Mouse (Mus musculus): ENCODE measurements around the gene Aym1.
"Not testable (repeated sequence)": the region's sequence is repeated elsewhere in the genome, so short reads cannot be mapped to it uniquely, and the experiment has no call there.

Gene Aym1

GRCm38 (mm10) chr5:113357186-113357585 is at the start of gene Aym1:
TSS of gene Aym1 (plus strand) at chr5:113357294.
- DNase-seq (ENCODE audit: low spot score in 2 of 2) = no peak

GRCm38 (mm10) chr5:113309491-113310376 is 47.4 kb upstream of the Aym1 start:
- no peak for DNase-seq (ENCODE audit: low spot score in 2 of 2)

- peak; percentile 53 to 73 for DNase-seq (ENCODE audit: low spot score in 2 of 2)
These were observed 46.6 kb upstream of the Aym1 start, which contains the start of gene Sgsm1 for GRCm38 (mm10) chr5:113310377-113311003. TSS of gene Sgsm1 (minus strand) at chr5:113310786.

- DNase-seq (ENCODE audit: low spot score in 2 of 2) = peak; percentile 77 to 85
These were observed 43.1 kb upstream of the Aym1 start for GRCm38 (mm10) chr5:113313998-113314397.

DNA sequence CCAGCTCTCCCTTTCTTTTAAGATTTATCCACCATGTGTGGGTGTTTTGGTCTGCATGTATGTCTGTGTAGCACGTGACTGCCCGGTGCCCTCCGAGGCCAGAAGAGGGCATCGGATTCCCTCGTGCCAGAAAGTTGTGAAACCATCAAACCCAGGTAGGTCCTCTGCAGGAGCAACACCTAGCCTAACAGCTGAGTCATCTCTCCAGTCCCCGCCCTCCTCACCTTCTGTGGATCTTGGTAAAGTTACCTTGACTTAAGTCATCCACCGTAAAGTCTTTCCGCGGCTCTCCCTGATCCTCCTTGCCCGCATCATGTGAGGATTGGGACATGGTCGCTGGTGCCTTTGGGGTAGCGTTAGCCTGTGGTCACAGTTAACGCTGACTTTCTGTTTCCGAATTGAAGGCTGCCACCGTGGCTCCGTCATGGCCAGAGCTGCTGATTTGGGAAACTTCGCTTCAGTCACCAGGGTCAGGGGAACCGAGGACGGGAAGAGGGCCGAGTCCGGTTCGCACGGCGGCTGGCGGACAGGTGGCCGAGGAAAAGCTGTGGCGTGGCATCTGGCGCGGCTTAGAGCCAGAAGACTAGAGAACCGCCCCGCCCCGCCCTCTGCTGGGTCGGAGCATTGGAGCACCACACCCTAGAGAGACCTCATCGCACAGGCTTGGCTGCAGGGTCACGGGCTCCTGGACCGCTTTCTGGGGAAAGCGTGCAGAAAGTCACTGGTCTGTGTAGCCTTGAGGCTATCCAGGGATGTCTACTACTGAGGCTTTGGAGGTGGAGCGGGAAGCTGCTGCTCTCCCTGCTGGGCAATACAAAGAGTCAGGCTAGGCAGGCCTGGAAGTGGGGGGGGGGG is 33.1 kb upstream of the Aym1 start:
- no peak for DNase-seq (ENCODE audit: low spot score in 2 of 2)

DNA sequence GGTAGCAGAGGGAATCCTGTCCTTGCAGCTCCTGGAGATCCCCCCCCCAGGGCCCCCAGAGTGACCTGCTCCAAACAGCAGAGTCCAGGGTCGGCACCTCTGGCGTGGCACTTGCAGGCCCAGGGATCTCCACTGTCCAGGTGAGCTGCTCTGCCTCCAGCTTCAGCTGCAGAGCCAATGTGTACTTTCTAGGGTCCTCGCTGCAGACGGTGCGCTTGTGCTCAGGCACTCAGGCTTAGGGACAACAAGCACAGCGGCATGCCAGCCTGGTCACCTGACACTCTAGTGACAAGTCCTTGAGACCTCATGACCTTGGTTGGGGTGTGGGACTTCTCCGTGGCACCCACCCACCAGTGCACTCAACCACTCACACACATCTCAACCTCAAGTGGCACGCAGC is 27.6 kb upstream of the Aym1 start:
- DNase-seq (ENCODE audit: low spot score in 2 of 2) = no peak

DNA sequence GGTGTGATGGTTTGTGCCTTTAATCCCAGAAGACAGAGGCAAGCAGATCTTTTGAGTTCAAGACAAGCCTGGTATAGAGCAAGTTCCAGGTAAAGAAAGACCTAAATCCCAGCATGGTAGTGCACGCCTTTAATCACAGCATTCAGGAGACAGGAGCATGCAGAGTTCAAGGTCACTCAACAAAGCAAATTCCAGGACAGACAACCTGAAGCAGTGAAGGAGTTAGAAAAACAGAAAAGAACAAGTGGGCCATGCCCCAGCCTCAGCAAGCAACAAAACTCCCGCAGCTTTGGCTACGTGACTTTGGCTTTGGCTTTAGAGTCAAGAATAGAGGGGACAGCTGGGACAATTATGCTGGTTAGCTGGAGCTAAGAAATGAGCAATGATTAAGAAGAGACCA is 26.9 kb upstream of the Aym1 start:
- no peak for DNase-seq (ENCODE audit: low spot score in 2 of 2)

GRCm38 (mm10) chr5:113332239-113332638 is 24.9 kb upstream of the Aym1 start:
- no peak for DNase-seq (ENCODE audit: low spot score in 2 of 2)

GRCm38 (mm10) chr5:113332899-113333298 is 24.2 kb upstream of the Aym1 start:
- DNase-seq (ENCODE audit: low spot score in 2 of 2) = no peak

- no peak for DNase-seq (ENCODE audit: low spot score in 2 of 2)
These were observed 22.2 kb upstream of the Aym1 start for GRCm38 (mm10) chr5:113334621-113335530.

DNA sequence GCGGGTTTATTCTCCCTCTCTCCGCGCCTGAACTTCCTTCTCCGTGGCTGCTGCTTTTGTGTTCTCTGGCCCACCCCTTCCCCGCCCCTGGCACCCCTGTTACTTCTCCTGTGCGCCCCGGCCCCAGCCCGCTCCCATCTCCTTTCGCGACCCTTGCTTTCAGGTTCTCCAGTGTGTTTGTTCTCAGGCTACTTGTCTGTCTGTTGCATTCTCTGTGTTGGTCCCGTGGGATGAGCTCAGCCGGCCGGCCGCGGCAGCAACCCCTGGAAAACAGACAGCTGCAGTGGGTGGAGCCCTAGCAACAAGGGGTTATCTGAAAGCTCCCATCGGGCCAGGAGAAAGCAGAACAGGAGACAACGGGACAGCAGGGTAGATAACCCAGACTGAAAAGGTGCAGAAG is 21.4 kb upstream of the Aym1 start:
- no peak for DNase-seq (ENCODE audit: low spot score in 2 of 2)

DNA sequence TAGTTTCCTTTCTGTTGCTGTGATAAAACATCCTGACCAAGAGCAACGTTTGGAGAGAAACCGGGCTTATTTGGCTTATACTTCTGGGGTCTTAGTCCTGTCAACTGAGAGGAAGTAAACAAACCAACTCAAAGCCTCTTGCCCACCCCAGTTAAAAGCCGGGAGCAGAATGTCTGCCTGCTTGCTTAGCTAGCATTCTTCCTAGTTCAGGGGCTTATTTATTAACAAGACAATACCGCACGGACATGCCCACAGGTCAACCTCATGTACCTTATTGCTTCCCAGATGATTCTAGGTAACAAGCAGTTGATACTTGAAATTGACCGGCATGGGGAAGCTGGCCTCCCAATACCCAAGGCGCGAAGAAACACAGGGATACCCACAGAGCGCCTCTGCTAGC is 20.8 kb upstream of the Aym1 start:
- DNase-seq (ENCODE audit: low spot score in 2 of 2) = no peak

DNA sequence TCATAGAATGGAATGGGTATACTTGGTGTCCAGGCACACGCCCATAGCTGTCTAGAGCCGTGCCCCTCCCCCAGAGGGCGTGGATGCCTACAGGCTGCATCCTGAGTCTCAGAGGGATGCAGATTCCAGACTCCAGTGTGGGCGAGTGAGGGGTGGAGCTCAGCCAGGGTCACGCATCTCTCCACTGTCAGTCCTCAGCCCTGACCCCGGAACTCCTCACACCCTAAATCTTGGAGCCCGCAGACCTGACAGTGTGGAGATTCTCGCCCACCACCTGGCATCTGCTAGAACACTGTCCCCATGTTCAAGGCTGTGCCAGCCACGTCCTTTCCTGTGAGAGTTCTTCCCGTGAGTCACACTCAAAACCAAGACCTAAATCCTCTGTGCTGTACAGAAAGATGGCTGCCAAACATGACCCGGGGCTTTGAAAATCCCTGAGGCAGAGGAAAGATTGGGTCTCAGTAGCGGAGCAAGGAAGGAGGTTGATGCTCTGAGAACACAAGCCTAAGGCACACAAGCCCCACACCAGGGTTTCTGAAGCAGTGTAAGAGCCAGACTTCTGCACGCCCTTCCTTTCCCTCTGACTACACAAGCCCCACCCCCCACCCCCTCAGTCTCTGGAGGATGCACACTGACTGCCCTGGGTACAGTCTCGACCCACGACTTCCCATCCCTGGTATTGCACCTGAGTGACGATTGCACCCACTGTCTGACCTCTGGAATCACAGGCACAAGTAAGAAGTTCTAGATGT is 12.3 kb upstream of the Aym1 start:
- peak in 1 of 2 experiments; percentile 17 for DNase-seq (ENCODE audit: low spot score in 2 of 2)

DNA sequence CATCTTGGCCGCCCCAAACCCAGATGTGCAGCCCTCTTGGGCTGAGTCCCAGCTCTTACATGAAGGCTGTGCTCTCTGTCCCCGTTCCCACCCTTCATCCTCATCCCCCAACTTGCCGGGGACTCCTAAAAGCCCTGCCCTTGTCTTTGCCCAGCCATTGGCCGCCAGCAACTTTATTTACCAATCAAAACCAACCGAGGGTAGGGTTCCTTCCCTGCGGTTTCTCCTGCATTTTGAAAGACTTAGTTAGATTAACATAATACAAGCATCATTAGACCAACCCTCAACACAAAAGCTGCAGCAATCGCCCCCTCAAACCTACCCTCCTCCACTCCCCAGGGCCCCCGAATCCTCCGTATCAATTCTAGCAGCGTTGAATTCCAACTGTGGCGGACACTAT is 11.3 kb upstream of the Aym1 start:
- DNase-seq (ENCODE audit: low spot score in 2 of 2) = no peak

- not testable (repeated sequence) for DNase-seq (ENCODE audit: low spot score in 2 of 2)
These were observed 10.4 kb upstream of the Aym1 start for GRCm38 (mm10) chr5:113346651-113347050.

DNA sequence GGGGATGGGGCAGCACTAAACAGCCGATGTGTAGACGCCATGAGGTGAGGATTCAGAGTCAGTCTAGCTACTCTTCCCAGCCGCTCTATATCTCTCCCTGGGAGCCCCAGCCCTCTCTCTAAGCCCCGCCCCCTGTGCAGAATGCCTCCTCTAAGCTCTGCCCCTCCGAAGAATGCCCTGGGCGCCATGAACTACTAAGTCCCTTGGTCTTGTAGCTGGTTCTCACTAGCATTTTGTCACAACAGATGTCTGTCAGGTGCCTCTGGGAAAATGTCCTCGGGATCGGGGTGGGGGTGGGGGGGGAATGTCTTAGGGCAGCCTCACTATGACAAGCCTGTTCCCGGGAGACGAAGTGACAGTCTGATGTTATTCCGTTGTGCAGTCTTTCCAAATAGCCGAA is 9.5 kb upstream of the Aym1 start:
- DNase-seq (ENCODE audit: low spot score in 2 of 2) = no peak

DNA sequence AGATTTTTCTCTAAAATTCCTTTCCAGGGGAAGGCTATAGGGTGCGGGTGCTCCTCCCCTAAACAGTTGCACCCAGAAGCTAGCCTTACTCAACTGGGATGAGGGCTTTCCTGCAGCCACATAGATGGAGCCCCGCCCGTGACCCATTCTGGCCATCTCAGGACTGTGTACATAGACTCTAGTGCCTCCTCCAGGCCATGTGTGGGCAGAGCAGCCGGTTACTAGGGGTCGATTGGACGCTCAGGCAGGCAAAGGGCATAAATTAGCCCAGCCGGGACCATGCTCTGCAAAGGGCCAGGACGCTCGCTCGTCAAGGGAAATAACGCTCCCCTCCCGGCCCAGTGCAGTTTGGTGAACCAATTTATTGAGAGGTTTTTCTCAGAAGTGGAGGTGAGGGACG is 8.5 kb upstream of the Aym1 start:
- DNase-seq (ENCODE audit: low spot score in 2 of 2) = no peak

GRCm38 (mm10) chr5:113349226-113349625 is 7.9 kb upstream of the Aym1 start:
- no peak for DNase-seq (ENCODE audit: low spot score in 2 of 2)

DNA sequence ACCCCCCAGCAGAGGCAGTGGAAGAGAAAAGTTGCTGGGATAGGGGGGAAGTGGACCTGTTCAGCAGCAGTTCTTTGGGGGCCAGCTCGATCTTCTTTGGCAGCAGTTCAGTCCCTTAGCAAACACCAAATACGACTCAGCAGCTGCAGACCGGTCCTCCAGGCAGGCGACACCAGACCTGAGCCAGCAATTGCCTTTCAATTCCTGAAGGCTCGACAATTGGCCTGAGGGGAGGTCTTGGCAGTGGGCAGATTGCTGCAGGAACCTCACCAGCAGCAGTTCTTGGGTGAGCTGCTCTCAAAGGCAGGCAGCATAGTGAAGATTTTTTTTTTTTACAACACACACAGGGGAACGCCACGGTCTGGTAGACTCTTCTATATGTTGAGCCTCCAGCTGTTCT is 7.3 kb upstream of the Aym1 start:
- no peak for DNase-seq (ENCODE audit: low spot score in 2 of 2)

- DNase-seq (ENCODE audit: low spot score in 2 of 2) = no peak
These were observed 5.3 kb upstream of the Aym1 start for GRCm38 (mm10) chr5:113351768-113352167.

All from frontal cortex, postnatal 25 days (tissue).